Mouse (Mus musculus) forebrain, embryonic 15.5 days (tissue): ENCODE data around the gene Eef2k. TPM values are rescaled to one million over a fixed set of nuclear protein-coding genes. Genes with fewer than 3 reads are reported as not detected.
"Not testable (repeated sequence)": the region's sequence is repeated elsewhere in the genome, so short reads cannot be mapped to it uniquely, and the experiment has no call there.

Experiments
- ATAC-seq: fragments of 200-750 bp; cut with Nextera tagmentation; replicated peaks from 2 replicates; pipeline ENCODE4 v1.8.0; 2017; ENCODE audit warnings: mild to moderate bottlenecking, moderate TSS enrichment, moderate library complexity
- H3K27ac ChIP-seq: fragments of 300-500 bp; sonication (generic); replicated peaks from 2 replicates; pipeline ENCODE4 v1.5.1; 2015; ENCODE audit warnings: mild to moderate bottlenecking, inconsistent platforms
- H3K27me3 ChIP-seq: fragments of 300-500 bp; sonication (generic); 2 replicates; pipeline ENCODE4 v1.6.1; 2015; ENCODE audit warnings: inconsistent platforms
- H3K36me3 ChIP-seq: fragments of 300-500 bp; sonication (generic); 2 replicates; pipeline ENCODE4 v1.6.1; 2015; ENCODE audit warnings: mild to moderate bottlenecking, inconsistent platforms
- H3K4me1 ChIP-seq: fragments of 300-500 bp; sonication (generic); 2 replicates; pipeline ENCODE4 v1.6.1; 2015; ENCODE audit warnings: inconsistent platforms
- H3K4me2 ChIP-seq: fragments of 300-500 bp; sonication (generic); replicated peaks from 2 replicates; pipeline ENCODE4 v1.6.1; 2015; ENCODE audit warnings: mild to moderate bottlenecking, inconsistent platforms
- H3K4me3 ChIP-seq: fragments of 300-500 bp; sonication (generic); 2 replicates; pipeline ENCODE4 v1.5.1; 2015; ENCODE audit warnings: mild to moderate bottlenecking, inconsistent platforms
- H3K9ac ChIP-seq: fragments of 300-500 bp; sonication (generic); replicated peaks from 2 replicates; pipeline ENCODE4 v1.6.1; 2015; ENCODE audit warnings: mild to moderate bottlenecking, inconsistent platforms
- H3K9me3 ChIP-seq: fragments of 300-500 bp; sonication (generic); 2 replicates; pipeline ENCODE4 v1.6.1; 2016; ENCODE audit warnings: inconsistent platforms
- WGBS: fragments of 180-500 bp; shearing (Covaris S2); methylation state at CpG from one replicate; pipeline ENCODE4 v1.1.7; 2015; ENCODE audit warnings: mixed read lengths; 5-methylcytosine and 5-hydroxymethylcytosine counted together
- polyA plus RNA-seq: library from polyadenylated mRNA; unstranded; fragments of >200 nt; fragmentation: Nextera tagmentation; extraction: Ambion mirVana; gene quantifications from 2 replicates; pipeline ENCODE4 v1.2.1, GENCODE M21; 2015

Gene Eef2k
- polyA plus RNA-seq, 1 experiment from 2014 or later = 33.7 TPM

DNA sequence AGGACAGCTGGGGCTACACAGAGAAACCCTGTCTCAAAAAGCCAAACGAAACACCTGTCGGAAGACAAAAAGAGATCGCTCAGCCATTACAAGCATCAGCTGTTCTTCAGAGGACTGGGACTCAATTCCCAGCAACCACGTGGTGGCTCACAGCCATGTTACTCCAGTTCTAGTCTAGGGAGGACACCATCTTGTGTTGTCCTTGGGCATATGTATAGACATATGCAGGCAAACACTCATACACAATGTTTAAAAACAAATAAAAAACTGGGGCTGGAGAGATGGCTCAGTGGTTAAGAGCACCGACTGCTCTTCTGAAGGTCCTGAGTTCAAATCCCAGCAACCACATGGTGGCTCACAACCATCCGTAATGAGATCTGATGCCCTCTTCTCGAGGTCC is 111.0 kb downstream of the Eef2k start:
- not testable (repeated sequence) for H3K27me3 ChIP-seq, H3K9me3 ChIP-seq, H3K27ac ChIP-seq, H3K4me3 ChIP-seq, H3K4me1 ChIP-seq, H3K9ac ChIP-seq, H3K4me2 ChIP-seq
- 70% methylated on average over 7 of the region's 7 CpGs for WGBS
- 0 out of 2 replicates have a peak, but pooled peaks have one; percentile 46 for ATAC-seq
- H3K36me3 ChIP-seq = peaks cover 30% of the 10 kb centered on the region

Other genes with a start within 250 kb of the Eef2k start
- gene Uqcrc2, start 207.7 kb upstream of the Eef2k start, polyA plus RNA-seq = 217 and 226 TPM in 2 replicates
- gene Pdzd9, start 172.5 kb upstream of the Eef2k start, polyA plus RNA-seq = 0.27 and 0.34 TPM in 2 replicates
- gene Mosmo, start 165.2 kb upstream of the Eef2k start, polyA plus RNA-seq = 14.0 and 15.6 TPM in 2 replicates
- 0.92 and 1.2 TPM in 2 replicates for gene Vwa3a, start 103.5 kb upstream of the Eef2k start, polyA plus RNA-seq
- not detected in 2 replicates for gene Gm5737, start 30.5 kb upstream of the Eef2k start, polyA plus RNA-seq
- 31.6 and 31.9 TPM in 2 replicates for gene Polr3e, start 74.9 kb downstream of the Eef2k start, polyA plus RNA-seq
- 9.8 and 10.5 TPM in 2 replicates for gene Cdr2, start 139.5 kb downstream of the Eef2k start, polyA plus RNA-seq
- gene Mfsd13b, start 139.7 kb downstream of the Eef2k start, polyA plus RNA-seq = 0.28 and 0.64 TPM in 2 replicates
- 214 and 232 TPM in 2 replicates for gene Mettl9, start 191.6 kb downstream of the Eef2k start, polyA plus RNA-seq
- 0.79 and 1.1 TPM in 2 replicates for gene Igsf6, start 231.7 kb downstream of the Eef2k start, polyA plus RNA-seq
- gene Otoa, start 238.8 kb downstream of the Eef2k start, polyA plus RNA-seq = 0.06 TPM in 1 of 2 replicates, not detected in the other